Mouse (Mus musculus) C2C12 (cell line): ENCODE results near the gene Akap2.

Experiments
- CEBPB ChIP-seq: IDR thresholded peaks from one replicate; pipeline ENCODE4 v1.6.1; 2011; ENCODE audit warnings: low read depth, mild to moderate bottlenecking, control low read depth, moderate library complexity
- CTCF ChIP-seq: IDR thresholded peaks from one replicate; pipeline ENCODE4 v1.5.1; 2011; ENCODE audit not compliant: control insufficient read depth, insufficient read depth, insufficient read length
- FOSL1 ChIP-seq: IDR thresholded peaks from one replicate; pipeline ENCODE4 v1.8.0; 2011; ENCODE audit warnings: mild to moderate bottlenecking, low read length; ENCODE audit not compliant: poor library complexity, insufficient read depth, severe bottlenecking
- MAX ChIP-seq: IDR thresholded peaks from one replicate; pipeline ENCODE4 v1.6.1; 2011; ENCODE audit warnings: mild to moderate bottlenecking, control low read depth
- MYOD1 ChIP-seq: IDR thresholded peaks from one replicate; pipeline ENCODE4 v1.6.1; 2011; ENCODE audit warnings: low read depth; ENCODE audit not compliant: control insufficient read depth, insufficient read length
- MYOG ChIP-seq: IDR thresholded peaks from one replicate; pipeline ENCODE4 v1.6.1; 2011; ENCODE audit not compliant: control insufficient read depth, insufficient read length; ENCODE audit errors: extremely low read depth
- USF1 ChIP-seq: IDR thresholded peaks from one replicate; pipeline ENCODE4 v1.6.1; 2011; ENCODE audit warnings: low read depth, mild to moderate bottlenecking, control low read depth, moderate library complexity

- TF ChIP-seq USF1: no peak
- no peak for TF ChIP-seq CTCF
- no peak for TF ChIP-seq CEBPB
- TF ChIP-seq MAX: no peak
- TF ChIP-seq MYOD1: no peak
- TF ChIP-seq FOSL1: no peak
- TF ChIP-seq MYOG: no peak
Observed at GRCm38 (mm10) chr4:57690805-57691204, 26.7 kb upstream of the Akap2 start.
